Mouse (Mus musculus) limb, embryonic 12.5 days (tissue): Measurements from ENCODE around the gene Gadl1. TPM values are rescaled to one million over a fixed set of nuclear protein-coding genes. Genes with fewer than 3 reads are reported as not detected.
A peak's percentile ranks its signal among the peaks of the same experiment; 100 is the strongest.

ENCODE experiments used
- ATAC-seq: fragments of 200-750 bp; cut with Nextera tagmentation; 2 replicates; pipeline ENCODE4 v1.8.0; 2017; ENCODE audit warnings: low read depth, moderate TSS enrichment; ENCODE audit not compliant: insufficient number of reproducible peaks, insufficient read depth, low FRiP score, low TSS enrichment
- H3K27ac ChIP-seq: fragments of 300-500 bp; sonication (generic); 2 replicates; pipeline ENCODE4 v1.5.1; 2016; ENCODE audit warnings: mild to moderate bottlenecking, moderate library complexity
- H3K27me3 ChIP-seq: fragments of 300-500 bp; sonication (generic); 2 replicates; pipeline ENCODE4 v1.6.1; 2016; ENCODE audit warnings: mild to moderate bottlenecking, moderate library complexity
- H3K36me3 ChIP-seq: fragments of 300-500 bp; sonication (generic); 2 replicates; pipeline ENCODE4 v1.6.1; 2016; ENCODE audit warnings: mild to moderate bottlenecking, moderate library complexity
- H3K4me1 ChIP-seq: fragments of 300-500 bp; sonication (generic); replicated peaks from 2 replicates; pipeline ENCODE4 v1.6.1; 2016
- H3K4me2 ChIP-seq: fragments of 300-500 bp; sonication (generic); 2 replicates; pipeline ENCODE4 v1.6.1; 2016; ENCODE audit warnings: mild to moderate bottlenecking, moderate library complexity
- H3K4me3 ChIP-seq: fragments of 300-500 bp; sonication (generic); replicated peaks from 2 replicates; pipeline ENCODE4 v1.5.1; 2016; ENCODE audit warnings: mild to moderate bottlenecking
- H3K9ac ChIP-seq: fragments of 300-500 bp; sonication (generic); replicated peaks from 2 replicates; pipeline ENCODE4 v1.6.1; 2016; ENCODE audit warnings: mild to moderate bottlenecking, moderate library complexity
- H3K9me3 ChIP-seq: fragments of 300-500 bp; sonication (generic); 2 replicates; pipeline ENCODE4 v1.6.1; 2016; ENCODE audit warnings: mild to moderate bottlenecking, moderate library complexity
- WGBS: fragments of 180-500 bp; shearing (Covaris S2); methylation state at CpG from one replicate; pipeline ENCODE4 v1.1.7; 2016; 5-methylcytosine and 5-hydroxymethylcytosine counted together
- polyA plus RNA-seq: library from polyadenylated mRNA; unstranded; fragments of >200 nt; fragmentation: Nextera tagmentation; extraction: Ambion mirVana; gene quantifications from 2 replicates; pipeline ENCODE4 v1.2.1, GENCODE M21; 2016

The Gadl1 gene
- polyA plus RNA-seq, 1 experiment from 2014 or later = 0.40 TPM

GRCm38 (mm10) chr9:115936350-115936749 is 27.1 kb downstream of the Gadl1 start:
- Histone ChIP-seq H3K4me3 (no peak overlapping the region), H3K4me1 (peaks cover 23% of the 10 kb centered on the region), H3K36me3 (no peaks in the 10 kb centered on the region), H3K4me2 (no peak overlapping the region), H3K9me3 (0 out of 2 replicates have a peak, but pooled peaks cover 3% of the 10 kb centered on the region), H3K27ac (no peak overlapping the region), H3K27me3 (no peaks in the 10 kb centered on the region), H3K9ac (no peak overlapping the region)
- WGBS = 70% methylated on average over 2 of the region's 2 CpGs
- ATAC-seq = no peak

GRCm38 (mm10) chr9:115937915-115938314 is 28.7 kb downstream of the Gadl1 start:
- WGBS = 97% methylated on average over 5 of the region's 5 CpGs
- no peak overlapping the region for H3K9ac ChIP-seq
- peaks cover 21% of the 10 kb centered on the region for H3K4me1 ChIP-seq
- H3K36me3 ChIP-seq = no peaks in the 10 kb centered on the region
- no peak overlapping the region for H3K4me3 ChIP-seq
- ATAC-seq = no peak
- no peak overlapping the region for H3K27ac ChIP-seq
- H3K27me3 ChIP-seq = no peaks in the 10 kb centered on the region
- 0 out of 2 replicates have a peak, but pooled peaks cover 3% of the 10 kb centered on the region for H3K9me3 ChIP-seq
- no peak overlapping the region for H3K4me2 ChIP-seq

DNA sequence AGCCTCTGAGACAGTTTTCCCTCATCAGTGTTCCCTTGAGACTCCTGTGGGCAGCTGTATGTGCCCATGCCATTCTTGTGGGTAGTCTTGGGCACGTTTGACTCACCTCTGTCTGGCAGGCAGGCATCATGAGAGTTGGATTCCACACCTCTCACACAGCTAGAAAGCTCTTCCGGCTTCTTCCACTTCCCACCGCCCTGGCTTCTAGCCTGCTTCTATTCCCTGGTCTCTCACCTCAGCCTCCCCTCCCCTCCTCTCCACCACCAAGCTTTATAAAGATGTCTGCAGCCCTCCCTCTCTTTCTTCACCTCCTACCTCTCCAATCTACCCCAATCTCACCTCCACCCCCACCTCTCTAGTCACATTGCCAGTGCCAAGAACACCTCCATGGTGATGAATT is 30.2 kb downstream of the Gadl1 start:
- Histone ChIP-seq H3K4me3 (no peak overlapping the region), H3K4me2 (no peak overlapping the region), H3K4me1 (peaks cover 15% of the 10 kb centered on the region), H3K27me3 (no peaks in the 10 kb centered on the region), H3K27ac (no peak overlapping the region), H3K9me3 (0 out of 2 replicates have a peak, but pooled peaks cover 3% of the 10 kb centered on the region), H3K9ac (no peak overlapping the region), H3K36me3 (no peaks in the 10 kb centered on the region)
- 83% methylated on average over 3 of the region's 3 CpGs for WGBS
- no peak for ATAC-seq

- no peaks in the 10 kb centered on the region for H3K27me3 ChIP-seq
- no peak overlapping the region for H3K4me2 ChIP-seq
- peaks cover 14% of the 10 kb centered on the region for H3K4me1 ChIP-seq
- ATAC-seq = no peak
- no peaks in the 10 kb centered on the region for H3K36me3 ChIP-seq
- H3K9me3 ChIP-seq = 0 out of 2 replicates have a peak, but pooled peaks cover 5% of the 10 kb centered on the region
- no peak overlapping the region for H3K27ac ChIP-seq
- WGBS = 79% methylated on average over 8 of the region's 8 CpGs
- no peak overlapping the region for H3K4me3 ChIP-seq
- H3K9ac ChIP-seq = no peak overlapping the region
Observed at GRCm38 (mm10) chr9:115941171-115941570, 31.9 kb downstream of the Gadl1 start.

DNA sequence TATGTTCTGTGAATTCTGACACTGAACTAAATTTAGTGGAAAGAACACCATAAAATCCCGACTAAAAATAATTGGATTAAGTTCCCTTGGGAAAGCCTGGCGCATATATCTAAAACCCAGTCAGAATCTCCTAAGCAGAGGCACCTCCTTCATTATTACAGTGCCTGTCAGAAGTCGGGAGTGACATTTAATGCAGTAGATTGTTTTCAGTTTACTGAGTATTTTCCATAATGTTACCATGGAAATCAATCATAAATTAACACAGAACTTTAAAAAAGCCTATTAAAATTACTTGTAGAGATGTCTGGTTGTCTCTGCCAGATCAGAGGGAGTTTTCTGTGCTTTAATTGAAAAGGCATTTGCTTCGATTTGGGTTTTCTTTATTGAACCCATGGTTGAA is 33.2 kb downstream of the Gadl1 start:
- no peak overlapping the region for H3K9ac ChIP-seq
- 26% methylated on average over 4 of the region's 4 CpGs for WGBS
- H3K4me2 ChIP-seq = no peak overlapping the region
- H3K27ac ChIP-seq = no peak overlapping the region
- ATAC-seq = no peak
- no peaks in the 10 kb centered on the region for H3K36me3 ChIP-seq
- H3K4me1 ChIP-seq = peaks cover 14% of the 10 kb centered on the region
- no peak overlapping the region for H3K4me3 ChIP-seq
- H3K9me3 ChIP-seq = 0 out of 2 replicates have a peak, but pooled peaks cover 5% of the 10 kb centered on the region
- no peaks in the 10 kb centered on the region for H3K27me3 ChIP-seq

- no peak overlapping the region for H3K9ac ChIP-seq
- no peak for ATAC-seq
- H3K27me3 ChIP-seq = no peaks in the 10 kb centered on the region
- H3K4me3 ChIP-seq = no peak overlapping the region
- no peaks in the 10 kb centered on the region for H3K36me3 ChIP-seq
- 11% methylated on average over 7 of the region's 7 CpGs for WGBS
- peak overlapping the region; percentile 13; the same call in 1 of the 2 replicates for H3K4me2 ChIP-seq
- peak overlapping the region; percentile 12; the same call in 1 of the 2 replicates for H3K27ac ChIP-seq
- peaks cover 14% of the 10 kb centered on the region for H3K4me1 ChIP-seq
- 0 out of 2 replicates have a peak, but pooled peaks cover 4% of the 10 kb centered on the region for H3K9me3 ChIP-seq
Observed at GRCm38 (mm10) chr9:115942989-115943388, 33.7 kb downstream of the Gadl1 start.

- Histone ChIP-seq H3K27me3 (no peaks in the 10 kb centered on the region), H3K4me1 (peaks cover 12% of the 10 kb centered on the region), H3K4me2 (no peak overlapping the region), H3K36me3 (no peaks in the 10 kb centered on the region), H3K4me3 (no peak overlapping the region), H3K9ac (no peak overlapping the region), H3K27ac (0 out of 2 replicates have a peak overlapping the region, but pooled peaks have one; percentile 12), H3K9me3 (0 out of 2 replicates have a peak, but pooled peaks cover 2% of the 10 kb centered on the region)
- WGBS = 81% methylated on average over 10 of the region's 10 CpGs
- ATAC-seq = 0 out of 2 replicates have a peak, but pooled peaks have one; percentile 37
Observed at GRCm38 (mm10) chr9:115943577-115944320, 34.5 kb downstream of the Gadl1 start.

- peaks cover 3% of the 10 kb centered on the region; the same call in 1 of the 2 replicates for H3K4me1 ChIP-seq
- no peak overlapping the region for H3K4me2 ChIP-seq
- H3K27me3 ChIP-seq = no peaks in the 10 kb centered on the region
- no peaks in the 10 kb centered on the region for H3K36me3 ChIP-seq
- no peak overlapping the region for H3K4me3 ChIP-seq
- no peak overlapping the region for H3K9ac ChIP-seq
- WGBS = 85% methylated on average over 7 of the region's 7 CpGs
- ATAC-seq = no peak
- H3K27ac ChIP-seq = no peak overlapping the region
- H3K9me3 ChIP-seq = no peaks in the 10 kb centered on the region
Observed at GRCm38 (mm10) chr9:115965056-115965455, 55.8 kb downstream of the Gadl1 start.

DNA sequence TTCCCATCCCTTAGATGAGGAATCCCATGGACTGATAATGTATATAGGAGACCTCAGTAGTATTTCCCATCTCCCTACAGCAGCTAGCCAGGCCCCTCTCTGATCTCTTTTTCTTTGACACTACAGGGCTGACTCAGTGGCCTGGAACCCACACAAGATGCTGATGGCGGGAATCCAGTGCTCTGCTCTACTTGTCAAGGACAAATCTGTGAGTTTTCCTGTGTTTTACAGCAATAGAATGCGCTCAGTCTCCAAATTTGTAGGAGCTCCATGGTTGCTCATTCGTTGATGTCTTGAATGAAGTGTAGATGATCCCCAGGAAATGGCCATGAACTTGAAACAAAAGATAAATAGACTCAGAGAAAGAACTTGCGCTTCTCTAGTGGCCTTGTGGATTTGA is 56.9 kb downstream of the Gadl1 start:
- Histone ChIP-seq H3K9ac (no peak overlapping the region), H3K4me1 (peaks cover 3% of the 10 kb centered on the region; the same call in 1 of the 2 replicates), H3K9me3 (no peaks in the 10 kb centered on the region), H3K27ac (no peak overlapping the region), H3K36me3 (no peaks in the 10 kb centered on the region), H3K27me3 (no peaks in the 10 kb centered on the region), H3K4me2 (no peak overlapping the region), H3K4me3 (no peak overlapping the region)
- ATAC-seq = no peak
- WGBS = 87% methylated on average over 4 of the region's 4 CpGs

DNA sequence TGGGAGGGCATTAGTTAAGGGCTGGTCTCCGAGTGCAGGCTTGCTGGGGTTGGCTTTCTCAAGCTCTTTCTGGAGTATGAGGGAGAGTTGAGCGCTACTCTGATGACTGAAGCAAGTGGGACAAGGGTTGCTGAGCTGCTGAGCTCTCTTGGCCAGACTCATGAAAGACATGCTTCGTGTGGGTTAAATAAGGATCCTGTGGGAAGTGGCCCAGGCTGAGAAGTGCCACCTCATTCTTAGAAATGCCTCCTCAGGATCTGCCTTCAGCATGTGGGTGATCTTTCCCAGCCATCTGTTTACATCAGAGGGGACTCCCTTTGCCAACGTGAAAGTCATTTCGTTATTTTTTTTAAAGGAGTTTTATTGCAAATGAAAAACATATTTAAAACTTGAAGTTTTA is 57.5 kb downstream of the Gadl1 start:
- Histone ChIP-seq H3K27me3 (no peaks in the 10 kb centered on the region), H3K4me1 (peaks cover 3% of the 10 kb centered on the region; the same call in 1 of the 2 replicates), H3K27ac (no peak overlapping the region), H3K9ac (no peak overlapping the region), H3K4me3 (no peak overlapping the region), H3K36me3 (no peaks in the 10 kb centered on the region), H3K9me3 (no peaks in the 10 kb centered on the region), H3K4me2 (no peak overlapping the region)
- ATAC-seq = no peak
- WGBS = 61% methylated on average over 5 of the region's 5 CpGs

DNA sequence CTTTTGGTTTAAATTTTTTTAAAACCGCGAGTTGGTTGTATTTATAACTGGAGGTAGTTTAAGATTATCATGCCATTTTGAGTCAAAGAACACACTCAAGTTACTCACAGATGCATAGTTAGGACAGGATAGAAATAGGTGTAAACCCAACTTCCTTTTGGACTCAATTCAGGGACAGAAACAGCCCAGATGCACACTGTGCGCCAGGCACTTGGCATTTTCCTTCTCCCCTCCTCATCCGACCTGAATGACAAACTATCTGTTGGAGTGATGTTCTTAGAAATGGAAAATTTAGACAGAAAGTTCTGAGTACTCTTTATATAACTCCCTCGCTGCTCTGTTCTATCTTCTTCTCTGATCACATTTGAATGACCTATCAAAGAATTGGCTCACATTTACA is 58.4 kb downstream of the Gadl1 start:
- no peak overlapping the region for H3K4me2 ChIP-seq
- H3K9ac ChIP-seq = no peak overlapping the region
- no peaks in the 10 kb centered on the region for H3K9me3 ChIP-seq
- H3K4me3 ChIP-seq = no peak overlapping the region
- H3K27ac ChIP-seq = no peak overlapping the region
- H3K36me3 ChIP-seq = no peaks in the 10 kb centered on the region
- no peaks in the 10 kb centered on the region for H3K27me3 ChIP-seq
- no peak for ATAC-seq
- peaks cover 3% of the 10 kb centered on the region; the same call in 1 of the 2 replicates for H3K4me1 ChIP-seq
- WGBS = 85% methylated on average over 5 of the region's 5 CpGs
